In the genomic region with DNA sequence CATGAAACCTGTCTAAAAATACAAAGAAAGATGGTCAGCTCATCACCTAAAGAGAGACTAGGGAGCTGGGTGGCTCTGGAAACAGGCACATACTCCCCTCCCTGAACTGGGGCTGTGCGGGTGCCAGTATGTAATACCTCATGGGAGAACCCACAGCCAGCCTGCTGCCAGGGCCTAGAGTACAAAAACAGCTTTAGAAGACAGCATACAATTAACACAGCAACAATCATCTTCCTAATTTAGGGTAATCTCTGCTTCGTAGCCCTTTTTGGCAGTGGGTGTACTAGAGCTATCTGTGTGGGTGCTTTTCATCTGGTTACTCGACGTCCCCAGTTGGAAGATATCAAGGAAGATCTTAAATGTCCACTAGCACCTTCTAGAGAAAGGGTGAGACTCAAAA, we compare ENCODE assay signal across 10 mouse cellular contexts.
DNase-seq lines count a peak whose midpoint lies in the region; ATAC-seq lines count a peak whose summit lies in the region.
"Had no signal": no experiment of that assay in that cellular context is flagged by ENCODE, and none has a peak within 500 bp of the region (broad histone marks: within the 10 kb centered on the region; RNA-seq: fewer than 3 reads in every experiment).

No protein-coding gene starts in this region.

- WGBS in forebrain, embryonic 10.5 days: 95% methylated on average over 4 of the region's 4 CpGs
- WGBS in forebrain, embryonic 15.5 days: 67% methylated on average over 4 of the region's 4 CpGs

- H3K4me2 ChIP-seq in forebrain, embryonic 15.5 days (replicated peaks): no peak overlapping the region
- H3K4me2 ChIP-seq: kidney, embryonic 15.5 days; neural tube, embryonic 12.5 days had no signal

- no peak for DNase-seq in forebrain, embryonic 10.5 days (ENCODE audit: extremely low spot score, low spot score)
- DNase-seq in layer of hippocampus, adult 11-12 months (ENCODE audit: low spot score): peak; percentile 64
- no peak for DNase-seq in layer of hippocampus, adult 9-10 months (ENCODE audit: low spot score)
- DNase-seq in gastrocnemius, postnatal 25 days: peak; percentile 29
- DNase-seq in right cerebral cortex, adult 18-20 months: peak; percentile 68
- no peak for DNase-seq in cerebellum, adult 11-12 months
- no peak for DNase-seq in natural killer cell, adult 2 months (ENCODE audit: low spot score in 2 of 2)

- H3K9ac ChIP-seq in forebrain, embryonic 15.5 days (replicated peaks): no peak overlapping the region
- H3K9ac ChIP-seq: kidney, embryonic 15.5 days; neural tube, embryonic 12.5 days had no signal

- H3K27ac ChIP-seq in forebrain, embryonic 10.5 days: peak overlapping the region; percentile 35; the same call in 1 of the 2 replicates
- no peak overlapping the region; the same call in 1 of the 2 replicates for H3K27ac ChIP-seq in forebrain, embryonic 15.5 days (replicated peaks)
- H3K27ac ChIP-seq: kidney, embryonic 15.5 days; neural tube, embryonic 12.5 days had no signal

- no peaks in the 10 kb centered on the region for H3K9me3 ChIP-seq in forebrain, embryonic 10.5 days
- no peaks in the 10 kb centered on the region for H3K9me3 ChIP-seq in forebrain, embryonic 15.5 days
- H3K9me3 ChIP-seq: kidney, embryonic 15.5 days; neural tube, embryonic 12.5 days had no signal

- ATAC-seq in forebrain, embryonic 15.5 days (replicated peaks): no peak; the same call in 1 of the 2 replicates

- H3K4me3 ChIP-seq in forebrain, embryonic 10.5 days: no peak overlapping the region
- H3K4me3 ChIP-seq in forebrain, embryonic 15.5 days: no peak overlapping the region
- H3K4me3 ChIP-seq: kidney, embryonic 15.5 days; neural tube, embryonic 12.5 days had no signal

- no peaks in the 10 kb centered on the region for H3K27me3 ChIP-seq in forebrain, embryonic 10.5 days (ENCODE audit: poor library complexity, severe bottlenecking)
- H3K27me3 ChIP-seq in forebrain, embryonic 15.5 days: no peaks in the 10 kb centered on the region
- H3K27me3 ChIP-seq: kidney, embryonic 15.5 days; neural tube, embryonic 12.5 days had no signal

- peaks cover 10% of the 10 kb centered on the region; the same call in 1 of the 2 replicates for H3K4me1 ChIP-seq in forebrain, embryonic 10.5 days
- peaks cover 17% of the 10 kb centered on the region for H3K4me1 ChIP-seq in forebrain, embryonic 15.5 days
- H3K4me1 ChIP-seq: neural tube, embryonic 12.5 days had no signal

- no peaks in the 10 kb centered on the region for H3K36me3 ChIP-seq in forebrain, embryonic 10.5 days (replicated peaks)
- H3K36me3 ChIP-seq in forebrain, embryonic 15.5 days: no peaks in the 10 kb centered on the region
- H3K36me3 ChIP-seq: kidney, embryonic 15.5 days; neural tube, embryonic 12.5 days had no signal

Comparison
In these comparisons a context has a peak if more than half of its experiments do, and no peak if none do; other contexts are left out.
1. DNase-seq: peak in layer of hippocampus, adult 11-12 months (single experiment), gastrocnemius, postnatal 25 days (single experiment) and right cerebral cortex, adult 18-20 months (single experiment); none in forebrain, embryonic 10.5 days (single experiment), layer of hippocampus, adult 9-10 months (single experiment), cerebellum, adult 11-12 months (single experiment) and natural killer cell, adult 2 months (0 of 2).